Mouse (Mus musculus) liver, embryonic 13.5 days (tissue): Measurements from ENCODE around the gene Magi2. TPM values are rescaled to one million over a fixed set of nuclear protein-coding genes. Genes with fewer than 3 reads are reported as not detected.
A peak's percentile ranks its signal among the peaks of the same experiment; 100 is the strongest.

ENCODE experiments used
- ATAC-seq: fragments of 200-750 bp; cut with Nextera tagmentation; 2 replicates; pipeline ENCODE4 v1.8.0; 2017; ENCODE audit warnings: low read depth, mild to moderate bottlenecking, moderate number of reproducible peaks, moderate library complexity
- DNase-seq: peaks from one replicate; pipeline ENCODE4 v3.0.0; 2022
- H3K27ac ChIP-seq: fragments of 300-500 bp; sonication (generic); 2 replicates; pipeline ENCODE4 v1.5.1; 2015; ENCODE audit warnings: moderate library complexity, mild to moderate bottlenecking, inconsistent platforms
- H3K27me3 ChIP-seq: fragments of 300-500 bp; sonication (generic); 2 replicates; pipeline ENCODE4 v1.6.1; 2015; ENCODE audit warnings: mild to moderate bottlenecking, inconsistent platforms
- H3K36me3 ChIP-seq: fragments of 300-500 bp; sonication (generic); 2 replicates; pipeline ENCODE4 v1.6.1; 2015; ENCODE audit warnings: mild to moderate bottlenecking, inconsistent platforms
- H3K4me1 ChIP-seq: fragments of 300-500 bp; sonication (generic); replicated peaks from 2 replicates; pipeline ENCODE4 v1.6.1; 2015; ENCODE audit warnings: inconsistent platforms
- H3K4me2 ChIP-seq: fragments of 300-500 bp; sonication (generic); 2 replicates; pipeline ENCODE4 v1.6.1; 2015; ENCODE audit warnings: inconsistent platforms, mild to moderate bottlenecking, moderate library complexity
- H3K4me3 ChIP-seq: fragments of 300-500 bp; sonication (generic); replicated peaks from 2 replicates; pipeline ENCODE4 v1.5.1; 2015; ENCODE audit warnings: mild to moderate bottlenecking, inconsistent platforms
- H3K9ac ChIP-seq: fragments of 300-500 bp; sonication (generic); 2 replicates; pipeline ENCODE4 v1.6.1; 2015; ENCODE audit warnings: mild to moderate bottlenecking, inconsistent platforms
- H3K9me3 ChIP-seq: fragments of 300-500 bp; sonication (generic); replicated peaks from 2 replicates; pipeline ENCODE4 v1.6.1; 2016; ENCODE audit warnings: inconsistent platforms
- WGBS: fragments of 180-500 bp; shearing (Covaris S2); methylation state at CpG from one replicate; pipeline ENCODE4 v1.1.7; 2015; ENCODE audit not compliant: insufficient replicate concordance; 5-methylcytosine and 5-hydroxymethylcytosine counted together
- polyA plus RNA-seq: library from polyadenylated mRNA; unstranded; fragments of >200 nt; fragmentation: Nextera tagmentation; extraction: Ambion mirVana; gene quantifications from 2 replicates; pipeline ENCODE4 v1.2.1, GENCODE M21; 2015

The Magi2 gene
- 0.28 and 0.43 TPM in 2 replicates for polyA plus RNA-seq

- under 1% methylated on average over 22 of the region's 26 CpGs for WGBS
- 0 out of 2 replicates have a peak within 1 kb of the TSS, but pooled peaks have one; percentile 29 for H3K9ac ChIP-seq
- peak within 1 kb of the TSS; percentile 51 for H3K4me3 ChIP-seq
- no peaks in the 10 kb centered on the region for H3K9me3 ChIP-seq
- H3K4me1 ChIP-seq: no peaks in the 10 kb centered on the region
- DNase-seq: no peak
- no peaks in the 10 kb centered on the region for H3K36me3 ChIP-seq
- H3K27ac ChIP-seq: no peak within 1 kb of the TSS
- H3K4me2 ChIP-seq: peak within 1 kb of the TSS; percentile 59
- no peak for ATAC-seq
- peaks cover 30% of the 10 kb centered on the region for H3K27me3 ChIP-seq
These were observed at the start of gene Magi2 for GRCm38 (mm10) chr5:19226866-19227243. Gene Magi2 (plus strand): TSS chr5:19227036.

GRCm38 (mm10) chr5:19178594-19178993 is 48.2 kb upstream of the Magi2 start:
- Histone ChIP-seq H3K4me3 (no peak overlapping the region), H3K9me3 (no peaks in the 10 kb centered on the region), H3K4me1 (no peaks in the 10 kb centered on the region), H3K36me3 (no peaks in the 10 kb centered on the region), H3K27ac (no peak overlapping the region), H3K4me2 (no peak overlapping the region), H3K27me3 (no peaks in the 10 kb centered on the region), H3K9ac (no peak overlapping the region)
- no peak for ATAC-seq
- DNase-seq: no peak
- 54% methylated on average over 6 of the region's 6 CpGs for WGBS

GRCm38 (mm10) chr5:19186175-19186574 is 40.7 kb upstream of the Magi2 start:
- ATAC-seq: no peak
- DNase-seq: no peak
- Histone ChIP-seq H3K4me1 (no peaks in the 10 kb centered on the region), H3K27me3 (no peaks in the 10 kb centered on the region), H3K9ac (no peak overlapping the region), H3K36me3 (no peaks in the 10 kb centered on the region), H3K4me3 (no peak overlapping the region), H3K9me3 (0 out of 2 replicates have a peak, but pooled peaks cover 2% of the 10 kb centered on the region), H3K4me2 (no peak overlapping the region), H3K27ac (no peak overlapping the region)
- WGBS: 55% methylated on average over 2 of the region's 2 CpGs

GRCm38 (mm10) chr5:19211665-19212064 is 15.2 kb upstream of the Magi2 start:
- Histone ChIP-seq H3K4me3 (no peak overlapping the region), H3K4me1 (no peaks in the 10 kb centered on the region), H3K36me3 (no peaks in the 10 kb centered on the region), H3K27me3 (no peaks in the 10 kb centered on the region), H3K9me3 (no peaks in the 10 kb centered on the region), H3K27ac (no peak overlapping the region), H3K4me2 (no peak overlapping the region), H3K9ac (no peak overlapping the region)
- ATAC-seq (no peak), DNase-seq (no peak)
- 67% methylated on average over 3 of the region's 3 CpGs for WGBS

- Histone ChIP-seq H3K9ac (0 out of 2 replicates have a peak overlapping the region, but pooled peaks have one; percentile 29), H3K27me3 (peaks cover 30% of the 10 kb centered on the region), H3K4me2 (peak overlapping the region; percentile 59), H3K9me3 (no peaks in the 10 kb centered on the region), H3K36me3 (no peaks in the 10 kb centered on the region), H3K4me3 (peak overlapping the region; percentile 51), H3K4me1 (no peaks in the 10 kb centered on the region), H3K27ac (no peak overlapping the region)
- ATAC-seq: peak; percentile 61; the same call in 1 of the 2 replicates
- WGBS: 2% methylated on average over 44 of the region's 51 CpGs
- DNase-seq: no peak
These were observed 531 bp upstream of the Magi2 start for GRCm38 (mm10) chr5:19226144-19226865.

- Histone ChIP-seq H3K4me2 (peak overlapping the region; percentile 59), H3K27ac (no peak overlapping the region), H3K9me3 (no peaks in the 10 kb centered on the region), H3K4me1 (no peaks in the 10 kb centered on the region), H3K36me3 (no peaks in the 10 kb centered on the region), H3K9ac (no peak overlapping the region), H3K27me3 (peaks cover 30% of the 10 kb centered on the region), H3K4me3 (peak overlapping the region; percentile 51)
- DNase-seq (no peak), ATAC-seq (no peak)
- WGBS: 3% methylated on average over 21 of the region's 21 CpGs
These were observed 445 bp downstream of the Magi2 start for GRCm38 (mm10) chr5:19227281-19227680.

- 2% methylated on average over 14 of the region's 14 CpGs for WGBS
- Histone ChIP-seq H3K9ac (no peak overlapping the region), H3K4me3 (peak overlapping the region; percentile 51), H3K9me3 (no peaks in the 10 kb centered on the region), H3K27me3 (peaks cover 30% of the 10 kb centered on the region), H3K4me2 (peak overlapping the region; percentile 59), H3K36me3 (no peaks in the 10 kb centered on the region), H3K4me1 (no peaks in the 10 kb centered on the region), H3K27ac (no peak overlapping the region)
- ATAC-seq (no peak), DNase-seq (no peak)
These were observed 1.0 kb downstream of the Magi2 start for GRCm38 (mm10) chr5:19227791-19228331.

GRCm38 (mm10) chr5:19241797-19242196 is 15.0 kb downstream of the Magi2 start:
- no peaks in the 10 kb centered on the region for H3K36me3 ChIP-seq
- no peak for DNase-seq
- ATAC-seq: no peak
- H3K9ac ChIP-seq: no peak overlapping the region
- H3K4me1 ChIP-seq: no peaks in the 10 kb centered on the region
- H3K4me3 ChIP-seq: no peak overlapping the region
- no peak overlapping the region for H3K4me2 ChIP-seq
- no peaks in the 10 kb centered on the region for H3K9me3 ChIP-seq
- no peaks in the 10 kb centered on the region for H3K27me3 ChIP-seq
- H3K27ac ChIP-seq: no peak overlapping the region

- DNase-seq: no peak
These were observed 19.6 kb downstream of the Magi2 start for GRCm38 (mm10) chr5:19246426-19246825.

GRCm38 (mm10) chr5:19247266-19247665 is 20.4 kb downstream of the Magi2 start:
- no peak for ATAC-seq
- Histone ChIP-seq H3K9me3 (no peaks in the 10 kb centered on the region), H3K9ac (no peak overlapping the region), H3K4me3 (no peak overlapping the region), H3K27me3 (no peaks in the 10 kb centered on the region), H3K4me1 (no peaks in the 10 kb centered on the region), H3K27ac (no peak overlapping the region), H3K4me2 (no peak overlapping the region), H3K36me3 (no peaks in the 10 kb centered on the region)
- 48% methylated on average over 3 of the region's 3 CpGs for WGBS
- DNase-seq: no peak

More at GRCm38 (mm10) chr5:19246426-19246825, 19.6 kb downstream of the Magi2 start:
- WGBS: 40% methylated on average over 2 of the region's 2 CpGs
- ATAC-seq: no peak
- no peaks in the 10 kb centered on the region for H3K9me3 ChIP-seq
- no peak overlapping the region for H3K27ac ChIP-seq
- H3K4me1 ChIP-seq: no peaks in the 10 kb centered on the region
- H3K27me3 ChIP-seq: no peaks in the 10 kb centered on the region
- H3K4me2 ChIP-seq: no peak overlapping the region
- no peaks in the 10 kb centered on the region for H3K36me3 ChIP-seq
- no peak overlapping the region for H3K4me3 ChIP-seq
- no peak overlapping the region for H3K9ac ChIP-seq

- no peak for DNase-seq
- H3K27ac ChIP-seq: no peak overlapping the region
- no peak overlapping the region for H3K9ac ChIP-seq
- no peaks in the 10 kb centered on the region for H3K4me1 ChIP-seq
- no peaks in the 10 kb centered on the region for H3K9me3 ChIP-seq
- ATAC-seq: no peak
- H3K4me3 ChIP-seq: no peak overlapping the region
- no peaks in the 10 kb centered on the region for H3K36me3 ChIP-seq
- 41% methylated on average over 5 of the region's 5 CpGs for WGBS
- H3K4me2 ChIP-seq: no peak overlapping the region
- H3K27me3 ChIP-seq: no peaks in the 10 kb centered on the region
These were observed 36.0 kb downstream of the Magi2 start for GRCm38 (mm10) chr5:19262816-19263215.

GRCm38 (mm10) chr5:19264627-19265026 is 37.8 kb downstream of the Magi2 start:
- 49% methylated on average over 2 of the region's 2 CpGs for WGBS
- Histone ChIP-seq H3K9me3 (no peaks in the 10 kb centered on the region), H3K4me2 (no peak overlapping the region), H3K27me3 (no peaks in the 10 kb centered on the region), H3K36me3 (no peaks in the 10 kb centered on the region), H3K9ac (no peak overlapping the region), H3K27ac (no peak overlapping the region), H3K4me1 (no peaks in the 10 kb centered on the region), H3K4me3 (no peak overlapping the region)
- ATAC-seq (no peak), DNase-seq (no peak)
